Mouse (Mus musculus) limb, embryonic 14.5 days (tissue): ENCODE measurements at regions not wholly inside any gene's neighbourhood (a gene's known extent, or its start where the extent isn't known, plus 50 kb on each side); places are given as distances from the start of the nearest gene placed in this dataset.

Experiments used
- ATAC-seq: fragments of 200-750 bp; cut with Nextera tagmentation; 2 replicates; pipeline ENCODE4 v1.8.0; 2017; ENCODE audit warnings: low read depth, moderate number of reproducible peaks, moderate TSS enrichment; ENCODE audit not compliant: low FRiP score
- DNase-seq: peaks from one replicate; pipeline ENCODE4 v3.0.0-alpha.2; 2015; ENCODE audit warnings: low spot score
- H3K27ac ChIP-seq: fragments of 300-500 bp; sonication (generic); replicated peaks from 2 replicates; pipeline ENCODE4 v1.5.1; 2014; ENCODE audit warnings: low read depth, mild to moderate bottlenecking, low read length, moderate library complexity, mixed read lengths
- H3K27me3 ChIP-seq: fragments of 300-500 bp; sonication (generic); 2 replicates; pipeline ENCODE4 v1.6.1; 2014; ENCODE audit warnings: low read length, mixed read lengths; ENCODE audit not compliant: control insufficient read depth, insufficient read depth
- H3K36me3 ChIP-seq: fragments of 300-500 bp; sonication (generic); 2 replicates; pipeline ENCODE4 v1.6.1; 2014; ENCODE audit warnings: mild to moderate bottlenecking, low read length, moderate library complexity, mixed read lengths; ENCODE audit not compliant: control insufficient read depth, insufficient read depth
- H3K4me1 ChIP-seq: fragments of 300-500 bp; sonication (generic); 2 replicates; pipeline ENCODE4 v1.6.1; 2014; ENCODE audit warnings: antibody characterized with exemption, low read length, mixed read lengths; ENCODE audit not compliant: control insufficient read depth, insufficient read depth
- H3K4me2 ChIP-seq: fragments of 300-500 bp; sonication (generic); replicated peaks from 2 replicates; pipeline ENCODE4 v1.6.1; 2014; ENCODE audit warnings: low read depth, mild to moderate bottlenecking, low read length, moderate library complexity; ENCODE audit not compliant: severe bottlenecking
- H3K4me3 ChIP-seq: fragments of 300-500 bp; sonication (generic); replicated peaks from 2 replicates; pipeline ENCODE4 v1.5.1; 2014; ENCODE audit warnings: low read length
- H3K9ac ChIP-seq: fragments of 300-500 bp; sonication (generic); 2 replicates; pipeline ENCODE4 v1.6.1; 2014; ENCODE audit warnings: mild to moderate bottlenecking, low read depth, low read length, moderate library complexity; ENCODE audit not compliant: severe bottlenecking
- H3K9me3 ChIP-seq: fragments of 300-500 bp; sonication (generic); 2 replicates; pipeline ENCODE4 v1.6.1; 2016; ENCODE audit warnings: low read length; ENCODE audit not compliant: control insufficient read depth
- POLR2A ChIP-seq: fragments of 200-500 bp; IDR thresholded peaks from 2 replicates; pipeline ENCODE4 v1.8.0; 2012; ENCODE audit warnings: inconsistent platforms, mild to moderate bottlenecking, moderate library complexity, borderline replicate concordance; ENCODE audit not compliant: insufficient read depth, insufficient read length; ENCODE audit errors: extremely low read depth
- WGBS: fragments of 180-500 bp; shearing (Covaris S2); extraction: QIAGEN DNeasy Blood & Tissue Kit; methylation state at CpG from one replicate; pipeline ENCODE4 v1.1.7; 2014; 5-methylcytosine and 5-hydroxymethylcytosine counted together

DNA sequence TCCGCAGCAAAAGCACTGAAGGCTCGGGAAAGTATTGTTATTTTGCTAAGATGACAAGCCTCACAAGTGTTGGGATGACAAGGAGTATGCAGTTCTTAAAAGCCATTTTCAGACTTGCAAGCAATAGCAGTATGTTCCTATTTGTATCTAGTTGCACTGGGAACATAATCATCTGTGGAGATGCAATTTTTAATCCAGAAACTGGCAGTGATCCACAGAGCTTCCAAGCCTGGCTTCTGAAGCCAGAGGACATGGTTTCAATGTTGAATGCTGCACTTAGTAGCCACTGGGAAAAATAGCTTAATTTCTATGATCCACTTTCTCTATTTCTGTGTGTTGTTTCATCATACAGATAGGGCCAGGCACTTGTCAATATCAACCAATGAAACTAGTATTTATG, 915.3 kb downstream of the Slc22a22 start:
- no peak for DNase-seq
- H3K27me3 ChIP-seq = no peaks in the 10 kb centered on the region
- no peak overlapping the region for H3K9ac ChIP-seq
- H3K4me3 ChIP-seq = no peak overlapping the region
- no peak for ATAC-seq
- WGBS = 87% methylated on average over 2 of the region's 2 CpGs
- H3K27ac ChIP-seq = no peak overlapping the region
- no peaks in the 10 kb centered on the region for H3K36me3 ChIP-seq
- no peak for TF ChIP-seq POLR2A
- H3K4me2 ChIP-seq = no peak overlapping the region
- 0 out of 2 replicates have a peak, but pooled peaks cover 4% of the 10 kb centered on the region for H3K4me1 ChIP-seq
- H3K9me3 ChIP-seq = no peaks in the 10 kb centered on the region

- WGBS = 77% methylated on average over 3 of the region's 3 CpGs
- no peak for DNase-seq
Measured at GRCm38 (mm10) chr15:56554386-56554785, 923.0 kb downstream of the Slc22a22 start.

GRCm38 (mm10) chr15:56553851-56554250, 923.6 kb downstream of the Slc22a22 start:
- Histone ChIP-seq H3K9me3 (no peaks in the 10 kb centered on the region), H3K27ac (no peak overlapping the region), H3K9ac (no peak overlapping the region), H3K4me1 (no peaks in the 10 kb centered on the region), H3K4me3 (no peak overlapping the region), H3K36me3 (no peaks in the 10 kb centered on the region), H3K27me3 (no peaks in the 10 kb centered on the region), H3K4me2 (no peak overlapping the region)
- DNase-seq (no peak), ATAC-seq (no peak)
- 72% methylated on average over 1 of the region's 1 CpGs for WGBS
- TF ChIP-seq POLR2A = no peak

More at GRCm38 (mm10) chr15:56554386-56554785, 923.0 kb downstream of the Slc22a22 start:
- no peaks in the 10 kb centered on the region for H3K9me3 ChIP-seq
- H3K36me3 ChIP-seq = no peaks in the 10 kb centered on the region
- H3K9ac ChIP-seq = no peak overlapping the region
- no peak for TF ChIP-seq POLR2A
- H3K27me3 ChIP-seq = no peaks in the 10 kb centered on the region
- H3K4me1 ChIP-seq = no peaks in the 10 kb centered on the region
- no peak overlapping the region for H3K4me3 ChIP-seq
- no peak overlapping the region for H3K27ac ChIP-seq
- ATAC-seq = no peak
- H3K4me2 ChIP-seq = no peak overlapping the region

DNA sequence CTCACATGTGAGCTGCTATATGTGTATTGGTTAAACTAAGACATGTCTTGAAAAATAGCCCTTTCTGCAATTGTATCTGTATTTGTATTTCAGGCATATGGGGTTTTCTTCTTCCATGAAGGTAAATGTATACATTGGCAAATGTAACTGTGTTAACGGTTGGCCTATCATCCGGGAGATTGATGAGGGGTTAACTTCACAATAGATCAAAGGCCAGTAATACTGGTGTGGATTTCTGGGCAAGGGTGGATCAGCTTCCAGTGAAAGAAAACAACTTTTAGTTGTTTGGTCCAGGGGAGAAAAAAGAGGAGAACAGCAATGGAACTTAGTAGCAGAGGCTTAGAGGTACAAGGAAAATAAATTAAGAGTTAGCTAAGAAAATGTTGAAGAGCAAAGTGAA, 945.9 kb downstream of the Slc22a22 start:
- Histone ChIP-seq H3K27ac (no peak overlapping the region), H3K36me3 (no peaks in the 10 kb centered on the region), H3K4me2 (no peak overlapping the region), H3K9ac (no peak overlapping the region), H3K27me3 (no peaks in the 10 kb centered on the region), H3K9me3 (no peaks in the 10 kb centered on the region), H3K4me3 (no peak overlapping the region), H3K4me1 (no peaks in the 10 kb centered on the region)
- WGBS = 23% methylated on average over 2 of the region's 2 CpGs
- TF ChIP-seq POLR2A = no peak
- ATAC-seq = no peak
- no peak for DNase-seq

DNA sequence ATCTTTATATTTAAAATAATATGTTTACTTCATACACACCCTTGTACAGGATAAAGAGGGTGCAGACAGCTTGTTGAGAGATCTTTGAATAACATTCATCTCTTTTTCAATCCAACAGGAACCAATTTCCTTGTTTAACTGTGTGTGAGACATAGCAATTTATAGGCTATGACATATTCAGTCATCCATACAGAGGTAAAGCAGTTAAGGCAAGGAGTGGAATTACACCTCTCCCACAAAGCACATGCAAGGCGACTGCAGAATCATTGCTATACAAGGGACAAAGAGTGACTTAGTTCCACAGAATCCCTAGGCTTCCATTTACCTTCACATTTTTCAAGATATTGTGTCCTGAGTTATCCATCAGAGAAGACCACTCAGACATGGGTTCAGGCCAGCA, 959.0 kb downstream of the Slc22a22 start:
- WGBS = 86% methylated on average over 1 of the region's 1 CpGs

DNA sequence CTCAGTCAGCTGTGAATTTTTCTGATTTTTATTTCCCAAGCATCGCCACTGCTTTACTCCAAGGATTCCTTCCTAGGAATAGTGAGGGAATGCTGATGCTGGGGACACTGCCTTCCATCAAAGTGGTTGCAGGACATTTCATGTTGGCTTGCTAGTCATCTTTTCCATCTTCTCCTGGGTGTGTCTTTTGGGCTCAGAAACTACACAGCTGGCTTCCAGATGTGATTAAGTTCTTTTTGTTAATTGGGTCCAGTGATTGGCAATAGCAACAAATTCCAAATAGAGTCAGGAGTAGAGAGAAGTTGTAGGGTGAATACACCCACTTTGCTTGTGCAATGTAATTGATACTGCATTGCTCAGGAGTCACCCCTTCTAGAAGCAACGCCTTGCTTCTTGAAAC, 961.3 kb downstream of the Slc22a22 start:
- ATAC-seq = no peak

More for the DNA sequence above, 959.0 kb downstream of the Slc22a22 start:
- Histone ChIP-seq H3K36me3 (no peaks in the 10 kb centered on the region), H3K9me3 (no peaks in the 10 kb centered on the region), H3K27ac (no peak overlapping the region), H3K4me2 (no peak overlapping the region), H3K4me3 (no peak overlapping the region), H3K4me1 (no peaks in the 10 kb centered on the region), H3K9ac (no peak overlapping the region), H3K27me3 (no peaks in the 10 kb centered on the region)
- no peak for DNase-seq
- no peak for ATAC-seq
- no peak for TF ChIP-seq POLR2A

More for the DNA sequence above, 961.3 kb downstream of the Slc22a22 start:
- Histone ChIP-seq H3K9me3 (no peaks in the 10 kb centered on the region), H3K27me3 (no peaks in the 10 kb centered on the region), H3K4me2 (no peak overlapping the region), H3K27ac (no peak overlapping the region), H3K4me3 (no peak overlapping the region), H3K36me3 (no peaks in the 10 kb centered on the region), H3K9ac (no peak overlapping the region), H3K4me1 (no peaks in the 10 kb centered on the region)
- DNase-seq = no peak
- no peak for TF ChIP-seq POLR2A
- WGBS = 69% methylated on average over 2 of the region's 2 CpGs
